ENCODE assay signal across 8 mouse cellular contexts in genomic region chr15:89197056-89197455, GRCm38 (mm10). TPM values are rescaled to one million over a fixed set of nuclear protein-coding genes. Genes with fewer than 3 reads are reported as not detected.
DNase-seq lines count a peak whose midpoint lies in the region; ATAC-seq and TF ChIP-seq lines count a peak whose summit lies in the region.

No protein-coding gene starts in this region.

- peaks cover 6% of the 10 kb centered on the region for H3K4me1 ChIP-seq in cerebellum, adult 2 months (ENCODE audit: control insufficient read depth, insufficient read depth, low read length)
- peaks cover 13% of the 10 kb centered on the region for H3K4me1 ChIP-seq in lung, embryonic 16.5 days (replicated peaks; ENCODE audit: control insufficient read depth, insufficient read depth, low read length)
- peaks cover 19% of the 10 kb centered on the region for H3K4me1 ChIP-seq in limb, embryonic 10.5 days
- no peaks in the 10 kb centered on the region; the same call in 1 of the 2 replicates for H3K4me1 ChIP-seq in small intestine, adult 2 months (ENCODE audit: control insufficient read depth, insufficient read depth, insufficient read length, low read length)

- H3K9me3 ChIP-seq in lung, embryonic 16.5 days (ENCODE audit: control insufficient read depth, low read length), result no peaks in the 10 kb centered on the region
- no peaks in the 10 kb centered on the region for H3K9me3 ChIP-seq in limb, embryonic 10.5 days (replicated peaks)

- WGBS in cerebellum, adult 2 months, result 19% methylated on average over 15 of the region's 15 CpGs
- 56% methylated on average over 15 of the region's 15 CpGs for WGBS in lung, embryonic 16.5 days
- 73% methylated on average over 15 of the region's 15 CpGs for WGBS in limb, embryonic 10.5 days
- 63% methylated on average over 15 of the region's 15 CpGs for WGBS in small intestine, adult 2 months

- peak overlapping the region; percentile 100 for H3K9ac ChIP-seq in lung, embryonic 16.5 days (ENCODE audit: low read length)

- no peak for TF ChIP-seq POLR2A in cerebellum, adult 2 months (IDR thresholded peaks at IDR 0.05; ENCODE audit: borderline replicate concordance, insufficient read depth, low read length)
- no peak for TF ChIP-seq POLR2A in small intestine, adult 2 months (IDR thresholded peaks at IDR 0.05; ENCODE audit: low read depth, low read length)

- peak overlapping the region; percentile 83 for H3K4me3 ChIP-seq in cerebellum, adult 2 months (replicated peaks; ENCODE audit: insufficient read depth, low read depth, low read length)
- peak overlapping the region; percentile 100 for H3K4me3 ChIP-seq in lung, embryonic 16.5 days (ENCODE audit: low read length)
- peak overlapping the region; percentile 88 for H3K4me3 ChIP-seq in limb, embryonic 10.5 days
- peak overlapping the region; percentile 97 for H3K4me3 ChIP-seq in small intestine, adult 2 months (ENCODE audit: low read depth, low read length)

- H3K4me2 ChIP-seq in lung, embryonic 16.5 days (ENCODE audit: low read depth, low read length), result peak overlapping the region; percentile 92

- no peak for ATAC-seq in lung, embryonic 16.5 days (ENCODE audit: low read depth)

- no peak for TF ChIP-seq CTCF in cerebellum, adult 2 months (IDR thresholded peaks at IDR 0.05; ENCODE audit: borderline replicate concordance, insufficient read depth, low read depth, low read length)
- no peak for TF ChIP-seq CTCF in small intestine, adult 2 months (IDR thresholded peaks at IDR 0.05; ENCODE audit: extremely low read depth, insufficient read length, insufficient replicate concordance, low read depth, low read length)

- peak overlapping the region; percentile 97 for H3K27ac ChIP-seq in cerebellum, adult 2 months (ENCODE audit: insufficient read depth, low read length)
- H3K27ac ChIP-seq in lung, embryonic 16.5 days (ENCODE audit: low read length), result peak overlapping the region; percentile 66
- peak overlapping the region; percentile 99 for H3K27ac ChIP-seq in limb, embryonic 10.5 days
- H3K27ac ChIP-seq in small intestine, adult 2 months (ENCODE audit: insufficient read depth, low read depth, low read length), result peak overlapping the region; percentile 15; the same call in 1 of the 2 replicates

- peak; percentile 35 to 54 for DNase-seq in cerebellum, adult 2 months
- no peak for DNase-seq in cerebellum, adult 8-10 months
- no peak for DNase-seq in lung, postnatal 14 days
- DNase-seq in limb, embryonic 10.5 days (ENCODE audit: low spot score), result peak; percentile 26
- no peak for DNase-seq in layer of hippocampus, postnatal 25 days (ENCODE audit: extremely low spot score in 1 of 2, low spot score in 1 of 2)
- DNase-seq in gastrocnemius, adult 18-20 months (ENCODE audit: low spot score), result no peak

- no peaks in the 10 kb centered on the region for H3K27me3 ChIP-seq in cerebellum, adult 2 months (ENCODE audit: control insufficient read depth, insufficient read depth, low read length)
- H3K27me3 ChIP-seq in lung, embryonic 16.5 days (ENCODE audit: control insufficient read depth, insufficient read depth, low read depth, low read length), result no peaks in the 10 kb centered on the region
- H3K27me3 ChIP-seq in limb, embryonic 10.5 days (ENCODE audit: low read depth, poor library complexity, severe bottlenecking), result no peaks in the 10 kb centered on the region
- no peaks in the 10 kb centered on the region for H3K27me3 ChIP-seq in small intestine, adult 2 months (ENCODE audit: control insufficient read depth, insufficient read depth, low read length)

- H3K36me3 ChIP-seq in lung, embryonic 16.5 days (ENCODE audit: control insufficient read depth, insufficient read depth, low read length), result no peaks in the 10 kb centered on the region
- H3K36me3 ChIP-seq in limb, embryonic 10.5 days, result peaks cover 11% of the 10 kb centered on the region
- no peaks in the 10 kb centered on the region for H3K36me3 ChIP-seq in small intestine, adult 2 months (ENCODE audit: control insufficient read depth, insufficient read depth, low read length)

RNA-seq across cellular contexts. Expression of gene Dennd6b, which starts 0.8 kb away (rescaled TPM):
- polyA plus RNA-seq in cerebellum, adult 2 months (2012; rRNA removed), result 156 and 165 TPM in 2 replicates
- polyA plus RNA-seq in lung, embryonic 16.5 days (2015; fragmentation: Nextera tagmentation; extraction: Ambion mirVana), result 12.2 and 12.5 TPM in 2 replicates
- 21.2 and 27.5 TPM in 2 replicates for polyA plus RNA-seq in limb, embryonic 10.5 days (2016; fragmentation: Nextera tagmentation; extraction: Ambion mirVana)
- polyA plus RNA-seq in small intestine, adult 2 months (2012; rRNA removed), result 7.1 and 10.6 TPM in 2 replicates
- 10 to 100 TPM; 33.3 to 42.0 TPM for total RNA-seq in layer of hippocampus, postnatal 25 days (2021)
- total RNA-seq in gastrocnemius, adult 18-20 months (2021), result 1 to 10 TPM; 8.8 to 9.6 TPM

RNA-seq across cellular contexts. Expression of gene Ppp6r2, which starts 14.3 kb away (rescaled TPM):
- 240 and 262 TPM in 2 replicates for polyA plus RNA-seq in cerebellum, adult 2 months (2012; rRNA removed)
- 25.7 and 26.4 TPM in 2 replicates for polyA plus RNA-seq in lung, embryonic 16.5 days (2015; fragmentation: Nextera tagmentation; extraction: Ambion mirVana)
- 15.4 and 21.2 TPM in 2 replicates for polyA plus RNA-seq in limb, embryonic 10.5 days (2016; fragmentation: Nextera tagmentation; extraction: Ambion mirVana)
- 73.9 and 252 TPM in 2 replicates for polyA plus RNA-seq in small intestine, adult 2 months (2012; rRNA removed)
- 100 to 1,000 TPM; 164 to 166 TPM for total RNA-seq in layer of hippocampus, postnatal 25 days (2021)
- 10 to 100 TPM; 90.7 to 93.0 TPM for total RNA-seq in gastrocnemius, adult 18-20 months (2021)

RNA-seq across cellular contexts. Expression of gene Plxnb2, which starts 16.5 kb away (rescaled TPM):
- 127 and 141 TPM in 2 replicates for polyA plus RNA-seq in cerebellum, adult 2 months (2012; rRNA removed)
- 134 and 139 TPM in 2 replicates for polyA plus RNA-seq in lung, embryonic 16.5 days (2015; fragmentation: Nextera tagmentation; extraction: Ambion mirVana)
- polyA plus RNA-seq in limb, embryonic 10.5 days (2016; fragmentation: Nextera tagmentation; extraction: Ambion mirVana), result 147 and 162 TPM in 2 replicates
- polyA plus RNA-seq in small intestine, adult 2 months (2012; rRNA removed), result 213 and 376 TPM in 2 replicates
- total RNA-seq in layer of hippocampus, postnatal 25 days (2021), result 10 to 100 TPM; 50.0 to 56.5 TPM
- total RNA-seq in gastrocnemius, adult 18-20 months (2021), result 1 to 10 TPM; 4.0 to 8.2 TPM

RNA-seq across cellular contexts. Expression of gene Mapk11, which starts 47.6 kb away (rescaled TPM):
- 58.1 and 64.1 TPM in 2 replicates for polyA plus RNA-seq in cerebellum, adult 2 months (2012; rRNA removed)
- polyA plus RNA-seq in lung, embryonic 16.5 days (2015; fragmentation: Nextera tagmentation; extraction: Ambion mirVana), result 9.6 and 10.3 TPM in 2 replicates
- 20.3 and 21.8 TPM in 2 replicates for polyA plus RNA-seq in limb, embryonic 10.5 days (2016; fragmentation: Nextera tagmentation; extraction: Ambion mirVana)
- polyA plus RNA-seq in small intestine, adult 2 months (2012; rRNA removed), result 2.3 and 3.2 TPM in 2 replicates
- total RNA-seq in layer of hippocampus, postnatal 25 days (2021), result 10 to 100 TPM; 20.3 to 24.8 TPM
- total RNA-seq in gastrocnemius, adult 18-20 months (2021), result 1 to 10 TPM in 1 of 2 experiments, under 1 TPM in 1; 0.89 to 1.9 TPM

RNA-seq across cellular contexts. Expression of gene Mapk12, which starts 56.6 kb away (rescaled TPM):
- polyA plus RNA-seq in cerebellum, adult 2 months (2012; rRNA removed), result 112 and 128 TPM in 2 replicates
- polyA plus RNA-seq in lung, embryonic 16.5 days (2015; fragmentation: Nextera tagmentation; extraction: Ambion mirVana), result 12.2 and 13.9 TPM in 2 replicates
- polyA plus RNA-seq in limb, embryonic 10.5 days (2016; fragmentation: Nextera tagmentation; extraction: Ambion mirVana), result 21.5 and 26.4 TPM in 2 replicates
- 2.0 and 2.4 TPM in 2 replicates for polyA plus RNA-seq in small intestine, adult 2 months (2012; rRNA removed)
- 1 to 10 TPM; 2.7 to 5.1 TPM for total RNA-seq in layer of hippocampus, postnatal 25 days (2021)
- 100 to 1,000 TPM; 142 to 145 TPM for total RNA-seq in gastrocnemius, adult 18-20 months (2021)

Comparison
In these comparisons a context has a peak if more than half of its experiments do, and no peak if none do; other contexts are left out.
1. DNase-seq: peak in cerebellum, adult 2 months (2 of 2) and limb, embryonic 10.5 days (single experiment); none in cerebellum, adult 8-10 months (single experiment), lung, postnatal 14 days (single experiment), layer of hippocampus, postnatal 25 days (0 of 2) and gastrocnemius, adult 18-20 months (single experiment).
2. H3K27ac ChIP-seq: peak in every context shown above with its lines; median percentile 99 in limb, embryonic 10.5 days; 97 in cerebellum, adult 2 months; 66 in lung, embryonic 16.5 days; 15 in small intestine, adult 2 months.
3. Peak in every context shown above with its lines, with median percentiles within 50 percentile points of each other: H3K4me3 ChIP-seq.